Mouse (Mus musculus): ENCODE data around the gene Foxk1. TPM values are rescaled to one million over a fixed set of nuclear protein-coding genes. Genes with fewer than 3 reads are reported as not detected.

Gene Foxk1
- polyA plus RNA-seq, 1 experiment from 2014 or later: 4.5 TPM

DNA sequence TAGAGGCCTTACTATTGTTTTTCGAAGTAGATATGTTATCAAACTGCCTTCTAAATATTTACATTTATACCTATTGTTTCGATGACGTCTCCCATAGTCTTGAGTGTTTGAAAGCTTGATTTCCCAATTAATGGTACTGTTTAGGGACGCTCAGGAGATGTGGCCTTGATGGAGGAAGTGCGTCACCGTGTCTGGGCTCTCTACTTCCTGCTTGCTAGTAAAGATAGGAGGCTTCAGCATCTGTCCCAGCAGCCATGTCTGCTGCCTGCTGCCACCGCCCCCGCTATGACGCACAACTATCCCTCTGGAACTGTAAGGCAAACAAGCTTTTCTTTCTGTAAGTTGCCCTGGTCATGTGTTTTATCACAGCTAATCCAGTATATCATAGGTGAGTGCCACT, 27.0 kb upstream of the Foxk1 start:
- Histone ChIP-seq H3K27ac (no peak overlapping the region), H3K36me3 (peaks cover 12% of the 10 kb centered on the region), H3K4me3 (no peak overlapping the region), H3K4me1 (peaks cover 28% of the 10 kb centered on the region), H3K27me3 (ENCODE audit: low read depth, poor library complexity, severe bottlenecking) (no peaks in the 10 kb centered on the region), H3K9me3 (replicated peaks) (no peaks in the 10 kb centered on the region)
- DNase-seq (ENCODE audit: low spot score): no peak
- WGBS: 94% methylated on average over 9 of the region's 9 CpGs

DNA sequence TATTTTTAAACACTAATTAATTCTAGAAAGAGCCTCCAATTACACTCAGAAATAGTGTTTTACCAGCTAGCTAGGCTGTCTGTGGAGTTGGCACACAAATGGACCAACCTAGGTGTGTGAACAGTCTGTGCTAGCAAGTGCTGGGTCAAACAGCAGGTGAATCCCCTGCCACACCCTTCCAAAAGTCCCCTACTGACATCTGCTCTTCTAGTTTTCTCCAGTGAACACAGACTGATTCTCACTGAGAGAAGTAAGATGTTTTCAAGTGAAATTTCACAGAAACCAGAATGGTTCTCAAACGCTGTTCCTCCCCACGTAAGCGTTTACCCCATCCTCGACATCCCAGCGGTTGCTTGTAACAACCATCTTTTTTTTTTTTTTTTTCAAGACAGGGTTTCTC, 25.7 kb upstream of the Foxk1 start:
- 97% methylated on average over 5 of the region's 5 CpGs for WGBS
- Histone ChIP-seq H3K27me3 (ENCODE audit: low read depth, poor library complexity, severe bottlenecking) (no peaks in the 10 kb centered on the region), H3K27ac (no peak overlapping the region), H3K4me1 (peaks cover 40% of the 10 kb centered on the region), H3K9me3 (replicated peaks) (no peaks in the 10 kb centered on the region), H3K36me3 (no peaks in the 10 kb centered on the region), H3K4me3 (no peak overlapping the region)
- no peak for DNase-seq (ENCODE audit: low spot score)

DNA sequence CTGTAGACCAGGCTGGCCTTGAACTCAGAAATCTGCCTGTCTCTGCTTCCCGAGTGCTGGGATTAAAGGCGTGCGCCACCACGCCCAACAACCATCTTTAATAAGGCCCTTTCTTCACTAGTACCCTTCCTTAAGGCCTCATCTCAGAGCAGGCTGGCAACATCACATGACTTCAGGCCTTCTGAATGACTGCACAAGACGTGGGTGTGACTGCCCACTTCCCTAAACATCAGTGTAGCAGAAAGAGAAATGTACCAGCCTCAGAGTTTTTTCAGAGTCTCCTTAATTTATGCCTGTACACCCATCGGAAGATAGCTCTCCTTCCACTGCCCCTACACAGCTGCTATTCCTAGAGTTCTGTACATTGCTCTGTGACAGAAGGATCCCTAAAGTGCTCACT, 25.2 kb upstream of the Foxk1 start:
- Histone ChIP-seq H3K27me3 (ENCODE audit: low read depth, poor library complexity, severe bottlenecking) (no peaks in the 10 kb centered on the region), H3K4me1 (peaks cover 41% of the 10 kb centered on the region), H3K9me3 (replicated peaks) (no peaks in the 10 kb centered on the region), H3K36me3 (no peaks in the 10 kb centered on the region), H3K27ac (no peak overlapping the region), H3K4me3 (no peak overlapping the region)
- DNase-seq (ENCODE audit: low spot score): no peak
- WGBS: 89% methylated on average over 6 of the region's 6 CpGs

DNA sequence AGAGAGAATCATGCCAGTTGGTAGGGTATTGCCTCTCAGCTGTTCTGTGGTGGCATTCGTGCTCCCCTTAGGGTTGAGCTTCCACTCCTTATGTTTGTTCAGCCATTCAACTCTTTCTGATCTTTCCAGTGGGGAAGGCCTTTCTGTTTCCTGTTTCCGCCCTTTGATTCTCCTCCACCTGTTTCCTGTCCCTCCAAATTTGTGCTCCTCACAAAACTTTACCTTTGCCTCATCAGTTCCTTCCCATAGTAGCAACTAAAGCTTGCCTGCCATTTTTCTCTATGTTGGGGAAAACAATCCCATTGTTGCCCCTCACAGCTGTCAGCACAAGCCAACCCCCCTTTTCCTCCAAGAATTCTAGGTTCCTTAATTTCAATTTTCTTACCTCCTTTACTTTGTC, 23.2 kb upstream of the Foxk1 start:
- Histone ChIP-seq H3K27ac (no peak overlapping the region), H3K36me3 (no peaks in the 10 kb centered on the region), H3K4me1 (peaks cover 27% of the 10 kb centered on the region), H3K27me3 (ENCODE audit: low read depth, poor library complexity, severe bottlenecking) (no peaks in the 10 kb centered on the region), H3K9me3 (replicated peaks) (no peaks in the 10 kb centered on the region), H3K4me3 (no peak overlapping the region)
- DNase-seq (ENCODE audit: low spot score): no peak
- WGBS: 76% methylated on average over 2 of the region's 2 CpGs

DNA sequence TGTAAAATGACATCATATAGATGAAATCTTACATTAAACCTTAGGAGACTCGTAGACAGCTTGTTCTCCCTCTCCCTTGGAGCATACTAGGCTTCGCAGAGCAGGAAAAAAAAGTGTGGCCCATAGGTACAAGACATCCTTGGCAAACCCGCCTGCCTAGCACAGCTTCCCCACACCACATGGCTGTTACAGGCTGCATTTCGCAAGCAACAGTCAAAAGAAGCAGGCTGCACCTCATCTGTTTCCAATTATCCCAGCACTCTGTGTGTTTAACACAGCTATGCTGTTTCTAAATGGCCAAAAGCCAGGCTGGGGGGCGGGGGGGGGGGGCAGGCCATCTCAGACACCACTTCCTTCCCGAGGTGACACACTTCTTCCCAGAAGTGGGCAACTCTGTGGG, 20.8 kb upstream of the Foxk1 start:
- Histone ChIP-seq H3K4me1 (peaks cover 46% of the 10 kb centered on the region), H3K4me3 (no peak overlapping the region), H3K36me3 (no peaks in the 10 kb centered on the region), H3K9me3 (replicated peaks) (no peaks in the 10 kb centered on the region), H3K27ac (peak overlapping the region; percentile 88), H3K27me3 (ENCODE audit: low read depth, poor library complexity, severe bottlenecking) (no peaks in the 10 kb centered on the region)
- 28% methylated on average over 6 of the region's 6 CpGs for WGBS
- peak; percentile 73 for DNase-seq (ENCODE audit: low spot score)

DNA sequence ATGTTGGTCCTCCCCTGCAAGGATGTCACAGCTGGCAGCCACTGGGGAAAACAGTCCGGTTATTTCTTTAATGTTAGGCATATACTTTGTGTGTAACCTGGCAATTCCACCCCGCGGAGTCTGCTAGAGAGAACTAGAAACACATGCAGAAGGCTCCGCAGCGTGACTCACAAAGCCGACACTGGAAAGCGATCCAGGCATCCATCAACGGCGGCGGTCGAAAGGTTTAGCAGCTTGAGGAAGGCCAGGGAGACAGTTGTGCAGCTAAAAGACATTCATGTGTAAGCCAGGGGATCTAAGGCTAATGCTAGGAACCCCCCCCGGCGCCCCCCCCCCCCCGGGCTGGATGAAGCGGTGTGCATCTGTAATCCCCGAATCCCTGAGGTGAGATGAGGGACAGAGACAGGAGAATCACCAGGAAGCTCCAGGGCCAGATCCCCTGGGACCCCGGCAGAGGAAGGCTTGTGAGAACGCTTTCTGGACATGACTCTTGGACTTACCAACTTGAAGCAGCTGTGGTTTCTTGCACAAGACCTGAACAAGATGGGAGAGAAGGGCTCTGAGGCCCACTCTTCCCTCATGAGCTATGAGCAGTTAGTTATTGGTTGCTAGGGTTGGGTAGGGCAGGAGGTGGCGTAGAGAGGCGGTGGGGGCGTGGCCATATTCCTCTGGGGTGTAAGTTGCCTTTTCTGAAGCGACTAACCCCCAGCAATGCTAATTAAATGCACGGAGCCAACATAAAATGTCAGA, 16.2 kb upstream of the Foxk1 start:
- H3K9me3 ChIP-seq (replicated peaks): no peaks in the 10 kb centered on the region
- peak overlapping the region; percentile 25; the same call in 1 of the 2 replicates for H3K4me3 ChIP-seq
- H3K27ac ChIP-seq: peak overlapping the region; percentile 94
- peak; percentile 73 for DNase-seq (ENCODE audit: low spot score)
- H3K27me3 ChIP-seq (ENCODE audit: low read depth, poor library complexity, severe bottlenecking): no peaks in the 10 kb centered on the region
- H3K4me1 ChIP-seq: peaks cover 52% of the 10 kb centered on the region
- H3K36me3 ChIP-seq: no peaks in the 10 kb centered on the region
- 37% methylated on average over 23 of the region's 23 CpGs for WGBS

DNA sequence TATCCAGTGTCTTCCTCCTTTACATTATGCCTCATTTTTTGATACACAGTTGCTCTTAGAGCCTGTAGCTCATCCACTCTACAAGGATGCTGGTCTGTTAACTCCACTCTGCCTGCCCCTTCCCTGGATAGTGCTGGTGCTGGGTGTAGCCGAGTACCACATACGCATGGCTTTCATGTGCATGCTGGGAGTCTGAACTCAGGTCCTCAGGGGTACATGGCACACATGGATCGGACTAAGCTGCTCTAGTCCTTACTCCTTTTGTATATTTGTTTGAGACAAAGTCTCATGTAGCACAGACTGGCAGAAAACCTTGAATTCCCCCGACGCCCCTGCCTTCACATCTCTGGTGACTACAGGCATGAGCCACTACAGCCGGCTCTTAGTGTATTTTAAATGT, 15.0 kb upstream of the Foxk1 start:
- Histone ChIP-seq H3K4me3 (no peak overlapping the region), H3K27ac (peak overlapping the region; percentile 94), H3K4me1 (peaks cover 41% of the 10 kb centered on the region), H3K27me3 (ENCODE audit: low read depth, poor library complexity, severe bottlenecking) (no peaks in the 10 kb centered on the region), H3K36me3 (no peaks in the 10 kb centered on the region), H3K9me3 (replicated peaks) (no peaks in the 10 kb centered on the region)
- 75% methylated on average over 6 of the region's 6 CpGs for WGBS
- peak; percentile 37 for DNase-seq (ENCODE audit: low spot score)

DNA sequence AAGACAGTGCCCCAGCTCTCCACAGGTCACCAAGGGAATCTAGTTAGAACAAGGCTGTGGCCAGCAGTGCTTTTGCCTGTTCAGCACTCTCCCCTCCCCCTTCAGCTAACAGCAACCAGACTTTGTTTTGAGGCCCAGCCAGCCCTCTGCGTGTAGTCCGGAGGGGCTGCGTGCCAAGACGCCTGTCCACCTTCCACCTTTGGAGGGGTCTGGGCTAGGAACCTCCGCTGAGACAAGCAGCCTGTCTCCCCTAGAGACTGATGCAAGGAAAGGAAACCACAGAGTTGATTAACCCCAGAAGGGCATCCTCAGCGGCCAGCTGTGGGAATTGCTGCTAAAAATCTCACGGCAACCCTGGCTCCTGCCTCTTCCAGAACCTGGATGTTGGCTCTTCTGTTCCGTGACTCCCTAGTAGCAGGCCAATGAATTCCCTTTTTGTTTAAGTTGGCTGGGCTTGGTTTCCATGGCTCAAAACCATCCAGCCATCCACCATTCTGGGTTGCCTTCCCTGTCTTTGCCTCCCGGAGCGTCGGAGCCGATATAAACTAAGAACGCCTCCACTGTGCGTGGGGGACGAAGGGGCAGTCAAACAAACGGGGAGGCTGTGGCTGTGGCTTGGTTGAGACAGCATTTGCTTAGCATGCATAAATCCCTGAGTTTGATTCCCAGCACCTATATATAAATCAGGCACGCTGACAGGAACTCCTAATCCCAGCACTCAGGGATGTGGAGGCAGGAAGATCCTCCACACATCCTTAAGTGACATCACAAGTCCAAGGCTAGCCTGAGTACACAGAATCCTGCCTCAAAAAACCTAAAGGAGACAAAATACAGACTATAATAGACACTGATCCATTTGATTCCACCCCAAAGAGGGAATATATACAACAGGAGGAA, 14.3 kb upstream of the Foxk1 start:
- Histone ChIP-seq H3K4me1 (peaks cover 48% of the 10 kb centered on the region), H3K36me3 (no peaks in the 10 kb centered on the region)
- WGBS: 56% methylated on average over 17 of the region's 17 CpGs

DNA sequence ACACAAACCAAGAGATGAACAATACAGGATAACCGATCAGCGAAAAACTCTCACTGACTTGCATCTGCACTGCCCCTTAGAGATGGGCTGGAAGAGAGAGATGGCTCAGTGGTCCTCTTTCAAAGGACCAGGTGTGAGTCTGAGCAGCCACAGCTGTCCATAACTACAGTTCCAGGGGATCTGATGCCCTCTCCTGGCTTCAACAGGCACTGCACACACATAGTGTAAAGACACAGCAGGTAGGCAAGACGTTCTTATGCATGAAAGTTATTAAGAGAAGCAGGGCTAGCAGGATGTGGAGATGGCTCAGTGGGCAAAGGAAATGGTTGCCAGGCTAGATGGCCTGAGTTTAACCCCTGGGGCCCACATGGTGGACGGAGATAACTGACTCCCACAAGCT, 13.6 kb upstream of the Foxk1 start:
- H3K27me3 ChIP-seq (ENCODE audit: low read depth, poor library complexity, severe bottlenecking): no peaks in the 10 kb centered on the region
- DNase-seq (ENCODE audit: low spot score): peak; percentile 57
- H3K4me1 ChIP-seq: peaks cover 48% of the 10 kb centered on the region
- H3K36me3 ChIP-seq: no peaks in the 10 kb centered on the region
- H3K27ac ChIP-seq: peak overlapping the region; percentile 94
- H3K9me3 ChIP-seq (replicated peaks): no peaks in the 10 kb centered on the region
- H3K4me3 ChIP-seq: no peak overlapping the region
- 78% methylated on average over 4 of the region's 4 CpGs for WGBS

More for the DNA sequence above, 14.3 kb upstream of the Foxk1 start:
- 0 out of 2 replicates have a peak overlapping the region, but pooled peaks have one; percentile 15 for H3K4me3 ChIP-seq
- peak overlapping the region; percentile 94 for H3K27ac ChIP-seq
- no peaks in the 10 kb centered on the region for H3K9me3 ChIP-seq (replicated peaks)
- DNase-seq (ENCODE audit: low spot score): peak; percentile 79
- no peaks in the 10 kb centered on the region for H3K27me3 ChIP-seq (ENCODE audit: low read depth, poor library complexity, severe bottlenecking)

DNA sequence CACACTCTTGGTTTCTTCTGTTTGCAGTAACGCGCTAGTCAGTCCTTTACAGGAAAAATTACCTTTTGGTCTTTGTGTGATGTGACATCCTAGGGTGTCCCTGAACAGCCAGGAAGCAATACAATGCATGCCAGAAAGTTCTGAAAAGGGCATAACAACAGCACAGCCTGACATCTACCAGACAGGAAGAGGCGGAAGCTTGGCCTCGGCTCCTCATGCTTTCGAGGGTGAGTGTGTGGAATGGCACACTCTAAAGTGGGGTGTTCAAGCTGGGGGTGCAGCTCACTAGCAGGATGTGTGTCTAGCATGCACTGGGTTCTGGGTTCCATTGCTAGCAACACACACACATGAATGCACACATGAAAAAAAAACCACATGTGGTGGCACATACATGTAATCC, 9.6 kb upstream of the Foxk1 start:
- no peak for DNase-seq (ENCODE audit: low spot score)
- H3K27ac ChIP-seq: peak overlapping the region; percentile 44; the same call in 1 of the 2 replicates
- no peak overlapping the region for H3K4me3 ChIP-seq
- peaks cover 20% of the 10 kb centered on the region for H3K4me1 ChIP-seq
- WGBS: 88% methylated on average over 5 of the region's 5 CpGs
- no peaks in the 10 kb centered on the region for H3K36me3 ChIP-seq
- no peaks in the 10 kb centered on the region for H3K27me3 ChIP-seq (ENCODE audit: low read depth, poor library complexity, severe bottlenecking)
- H3K9me3 ChIP-seq (replicated peaks): no peaks in the 10 kb centered on the region

DNA sequence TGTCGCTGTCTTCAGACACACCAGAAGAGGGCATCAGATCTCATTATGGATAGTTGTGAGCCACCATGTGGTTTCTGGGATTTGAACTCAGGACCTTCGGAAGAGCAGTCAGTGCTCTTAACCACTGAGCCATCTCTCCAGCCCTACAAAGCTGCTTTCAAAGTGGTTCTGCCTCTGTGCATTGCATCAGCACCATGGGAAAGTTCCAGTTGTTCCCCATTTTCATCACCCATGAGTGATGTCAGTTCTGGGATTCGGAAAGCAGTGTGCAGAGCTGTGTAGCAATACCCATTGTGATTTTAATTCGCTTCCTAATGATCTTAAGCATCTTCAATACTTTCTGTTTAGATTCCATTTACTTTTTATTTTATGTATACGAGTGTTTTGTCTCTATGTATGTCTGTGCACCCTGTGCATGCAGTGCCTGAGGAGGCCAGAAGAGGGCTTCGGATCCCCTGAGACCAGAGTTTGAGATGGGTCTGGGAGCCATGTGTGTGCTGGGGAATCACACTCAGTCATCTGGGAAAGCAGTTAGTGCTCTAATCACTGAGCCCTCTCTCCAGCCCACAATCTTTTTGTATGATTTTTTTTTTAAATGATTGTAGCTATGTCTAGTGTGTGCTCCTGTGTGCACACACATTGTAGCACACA, 6.6 kb upstream of the Foxk1 start:
- 86% methylated on average over 6 of the region's 6 CpGs for WGBS
- H3K36me3 ChIP-seq: no peaks in the 10 kb centered on the region
- no peak overlapping the region for H3K4me3 ChIP-seq
- no peak for DNase-seq (ENCODE audit: low spot score)
- no peaks in the 10 kb centered on the region for H3K9me3 ChIP-seq (replicated peaks)
- H3K4me1 ChIP-seq: peaks cover 12% of the 10 kb centered on the region; the same call in 1 of the 2 replicates
- H3K27ac ChIP-seq: no peak overlapping the region
- no peaks in the 10 kb centered on the region for H3K27me3 ChIP-seq (ENCODE audit: low read depth, poor library complexity, severe bottlenecking)

DNA sequence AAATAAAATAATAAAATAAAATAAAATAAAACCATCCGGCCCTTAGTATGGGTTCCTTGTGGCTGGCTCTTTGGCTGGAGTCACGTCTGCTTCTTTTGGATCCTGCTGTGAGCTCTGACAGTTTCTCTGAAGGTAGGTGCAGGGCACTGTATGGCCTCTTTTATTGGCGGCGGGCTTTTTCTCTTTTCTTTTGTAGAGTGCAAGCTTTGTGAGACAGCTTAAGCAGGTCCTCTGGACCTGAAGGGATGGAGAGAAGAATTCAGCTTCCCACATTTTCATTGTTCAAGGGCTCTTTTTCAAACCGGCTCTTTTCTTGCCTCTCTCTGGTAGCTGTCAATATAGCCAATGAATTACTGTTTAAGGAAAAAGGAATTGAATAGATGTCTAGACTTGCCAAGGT, 5.4 kb upstream of the Foxk1 start:
- no peak for DNase-seq (ENCODE audit: low spot score)
- Histone ChIP-seq H3K4me1 (peaks cover 20% of the 10 kb centered on the region), H3K27me3 (ENCODE audit: low read depth, poor library complexity, severe bottlenecking) (no peaks in the 10 kb centered on the region), H3K36me3 (no peaks in the 10 kb centered on the region), H3K4me3 (no peak overlapping the region), H3K27ac (no peak overlapping the region), H3K9me3 (replicated peaks) (no peaks in the 10 kb centered on the region)
- 61% methylated on average over 5 of the region's 5 CpGs for whole genome bisulfite sequencing
